Mouse (Mus musculus): ENCODE measurements around the gene Ripk4. TPM values are rescaled to one million over a fixed set of nuclear protein-coding genes. Genes with fewer than 3 reads are reported as not detected.

Ripk4 gene
- 12.8 and 14.4 TPM in 2 replicates for polyA plus RNA-seq (2012; rRNA removed)

DNA sequence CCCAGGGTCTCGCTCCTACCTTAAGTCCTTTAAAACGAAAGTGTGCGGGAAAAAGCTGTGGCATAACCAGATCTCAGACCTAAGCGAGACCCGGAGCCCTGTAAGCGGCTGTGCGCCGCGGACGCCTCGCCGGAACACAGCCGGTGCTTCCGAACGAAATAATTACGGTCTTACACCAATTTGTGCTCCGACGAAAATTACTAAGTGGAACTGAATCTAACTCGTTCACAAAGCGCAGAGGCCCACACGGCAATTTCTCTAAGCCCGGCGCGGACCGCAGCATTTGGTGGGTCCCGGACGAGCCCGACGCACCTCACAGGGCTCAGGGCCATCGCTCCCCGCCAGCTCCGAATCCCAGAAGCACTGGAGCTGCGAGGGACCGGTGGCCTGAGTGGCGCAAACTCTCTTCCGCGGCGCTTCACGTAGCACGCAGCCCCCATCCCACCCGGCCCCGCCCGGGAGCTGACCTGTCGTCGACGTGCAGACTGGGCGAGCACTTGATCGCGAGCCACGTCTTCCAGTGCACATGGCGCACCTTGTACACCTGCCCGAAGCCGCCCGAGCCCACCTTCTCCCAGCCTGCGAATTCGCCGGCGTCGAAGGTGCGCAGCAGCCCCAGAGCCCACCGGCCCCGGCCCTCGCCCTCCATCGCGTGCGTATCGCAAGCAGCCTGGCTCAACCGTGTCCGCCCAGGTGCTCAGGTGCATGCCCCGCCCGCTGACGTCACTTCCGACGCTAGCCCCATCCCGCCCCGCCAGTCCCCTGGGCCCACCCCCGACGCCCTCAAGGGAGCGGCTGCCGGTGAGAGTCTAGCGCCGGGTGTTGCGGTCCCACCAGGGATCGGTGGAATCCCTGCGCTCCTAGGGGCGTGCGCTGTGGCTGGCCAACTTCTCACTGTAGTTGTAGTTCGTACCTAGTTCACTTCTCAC lies at the start of gene Ripk4:
Ripk4 (minus strand) TSS at position 727 of the 929 bp plus-strand sequence.
- Histone ChIP-seq H3K4me1 (ENCODE audit: control insufficient read depth, insufficient read depth, low read length) (peaks cover 20% of the 10 kb centered on the region), H3K27ac (ENCODE audit: insufficient read depth, low read depth, low read length) (peak within 1 kb of the TSS; percentile 64), H3K36me3 (ENCODE audit: control insufficient read depth, insufficient read depth, low read length) (no peaks in the 10 kb centered on the region), H3K4me3 (ENCODE audit: insufficient read depth, low read depth, low read length) (peak within 1 kb of the TSS; percentile 80), H3K27me3 (replicated peaks; ENCODE audit: control insufficient read depth, insufficient read depth, low read length) (no peaks in the 10 kb centered on the region)
- DNase-seq, result peak; percentile 88
- WGBS, result 1% methylated on average over 88 of the region's 88 CpGs
- TF ChIP-seq POLR2A (IDR thresholded peaks at IDR 0.05; ENCODE audit: low read depth, low read length), result peak; percentile 59
- TF ChIP-seq CTCF (conservative IDR thresholded peaks at IDR 0.05; ENCODE audit: insufficient read depth, insufficient read length, low read depth, low read length), result no peak

DNA sequence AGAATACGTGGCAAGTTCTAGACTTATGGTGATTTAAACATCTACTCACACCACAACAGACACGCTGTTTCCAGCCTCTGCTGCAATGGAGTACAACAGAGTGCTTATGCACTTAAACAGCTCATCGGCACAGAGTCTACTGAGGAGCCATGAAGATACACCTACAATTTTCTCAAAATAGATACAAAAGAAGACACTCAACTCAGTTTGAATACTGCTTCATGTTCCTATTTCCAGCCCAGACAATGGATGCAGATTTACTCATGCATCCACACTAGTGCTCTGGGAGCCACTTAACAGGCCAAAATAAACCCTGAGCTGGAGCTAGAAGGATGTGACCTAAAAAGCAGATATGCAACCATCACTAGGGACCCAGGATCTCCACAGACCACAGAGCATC lies 45.3 kb upstream of the Ripk4 start:
- no peak overlapping the region for H3K4me3 ChIP-seq (ENCODE audit: insufficient read depth, low read depth, low read length)
- H3K4me1 ChIP-seq (ENCODE audit: control insufficient read depth, insufficient read depth, low read length), result no peaks in the 10 kb centered on the region
- no peak for TF ChIP-seq CTCF (conservative IDR thresholded peaks at IDR 0.05; ENCODE audit: insufficient read depth, insufficient read length, low read depth, low read length)
- TF ChIP-seq POLR2A (IDR thresholded peaks at IDR 0.05; ENCODE audit: low read depth, low read length), result no peak
- no peak overlapping the region for H3K27ac ChIP-seq (ENCODE audit: insufficient read depth, low read depth, low read length)
- DNase-seq, result no peak
- H3K36me3 ChIP-seq (ENCODE audit: control insufficient read depth, insufficient read depth, low read length), result no peaks in the 10 kb centered on the region
- 96% methylated on average over 3 of the region's 3 CpGs for WGBS
- no peaks in the 10 kb centered on the region for H3K27me3 ChIP-seq (replicated peaks; ENCODE audit: control insufficient read depth, insufficient read depth, low read length)

DNA sequence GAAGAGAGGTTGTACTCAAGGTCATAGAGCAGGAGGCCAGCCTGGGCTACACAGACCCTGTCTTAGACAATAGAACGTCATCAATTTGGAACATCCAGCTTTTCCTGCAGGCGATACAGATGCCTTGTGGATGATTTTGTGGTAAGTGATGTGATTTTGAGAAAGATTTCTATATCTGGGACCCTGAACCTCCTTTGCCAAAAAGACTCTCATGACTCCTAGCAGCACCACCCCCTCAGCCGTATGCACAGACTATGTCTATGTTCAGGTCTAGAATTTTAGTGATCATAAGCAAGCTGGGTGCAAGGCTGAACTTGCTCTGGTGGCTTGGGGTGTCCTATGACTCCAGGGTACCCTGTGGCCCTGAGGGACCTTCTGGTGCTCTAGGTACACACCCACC lies 42.1 kb upstream of the Ripk4 start:
- Histone ChIP-seq H3K27ac (ENCODE audit: insufficient read depth, low read depth, low read length) (no peak overlapping the region), H3K4me3 (ENCODE audit: insufficient read depth, low read depth, low read length) (no peak overlapping the region), H3K27me3 (replicated peaks; ENCODE audit: control insufficient read depth, insufficient read depth, low read length) (no peaks in the 10 kb centered on the region), H3K4me1 (ENCODE audit: control insufficient read depth, insufficient read depth, low read length) (no peaks in the 10 kb centered on the region), H3K36me3 (ENCODE audit: control insufficient read depth, insufficient read depth, low read length) (no peaks in the 10 kb centered on the region; the same call in 1 of the 2 replicates)
- 98% methylated on average over 3 of the region's 3 CpGs for WGBS
- no peak for DNase-seq
- no peak for TF ChIP-seq POLR2A (IDR thresholded peaks at IDR 0.05; ENCODE audit: low read depth, low read length)
- TF ChIP-seq CTCF (conservative IDR thresholded peaks at IDR 0.05; ENCODE audit: insufficient read depth, insufficient read length, low read depth, low read length), result no peak

DNA sequence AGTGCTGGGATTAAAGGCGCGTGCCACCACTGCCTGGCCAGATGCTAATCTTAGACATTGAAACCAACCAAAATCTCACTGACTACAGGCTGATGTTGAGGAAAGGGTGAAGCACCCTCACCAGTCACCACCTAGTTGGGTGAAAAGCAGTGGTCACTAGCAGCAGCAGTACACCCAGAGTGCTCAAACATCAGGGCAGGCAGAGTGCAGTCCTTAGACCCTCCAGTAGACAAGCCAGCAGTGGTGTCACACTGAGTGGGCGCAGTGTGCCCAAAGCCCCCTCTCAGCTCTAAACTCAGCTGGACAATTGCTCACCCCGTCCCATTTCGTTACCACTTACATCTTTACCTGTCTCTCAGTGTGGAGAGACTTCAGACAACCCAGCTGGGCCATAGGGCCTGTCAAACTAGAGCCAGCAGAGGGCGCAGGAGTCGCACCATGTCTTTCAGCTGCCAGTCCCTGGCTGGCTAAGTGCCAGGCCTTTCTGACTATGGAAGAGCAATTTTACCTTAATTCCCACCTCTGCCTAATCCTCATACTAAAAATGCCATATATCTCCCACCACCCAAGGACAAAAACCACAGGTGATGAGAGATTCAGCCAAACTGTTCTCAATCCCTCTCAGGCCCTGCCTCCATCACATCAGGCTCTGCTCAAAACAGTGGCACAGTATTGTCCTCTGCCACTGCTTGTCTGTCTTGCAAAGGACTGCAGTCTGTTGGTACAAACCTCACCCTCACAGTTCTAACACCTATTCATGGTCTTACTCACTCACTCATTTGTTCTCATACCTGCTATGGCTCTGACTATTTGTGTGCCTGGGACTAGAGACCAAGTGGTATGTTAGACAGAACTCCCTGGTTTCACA lies 41.3 kb upstream of the Ripk4 start:
- H3K27ac ChIP-seq (ENCODE audit: insufficient read depth, low read depth, low read length), result no peak overlapping the region
- H3K4me1 ChIP-seq (ENCODE audit: control insufficient read depth, insufficient read depth, low read length), result no peaks in the 10 kb centered on the region
- no peaks in the 10 kb centered on the region; the same call in 1 of the 2 replicates for H3K36me3 ChIP-seq (ENCODE audit: control insufficient read depth, insufficient read depth, low read length)
- 71% methylated on average over 7 of the region's 7 CpGs for WGBS
- no peak for TF ChIP-seq POLR2A (IDR thresholded peaks at IDR 0.05; ENCODE audit: low read depth, low read length)
- peak; percentile 81 for TF ChIP-seq CTCF (conservative IDR thresholded peaks at IDR 0.05; ENCODE audit: insufficient read depth, insufficient read length, low read depth, low read length)
- H3K27me3 ChIP-seq (replicated peaks; ENCODE audit: control insufficient read depth, insufficient read depth, low read length), result no peaks in the 10 kb centered on the region
- DNase-seq, result peak; percentile 86
- H3K4me3 ChIP-seq (ENCODE audit: insufficient read depth, low read depth, low read length), result no peak overlapping the region

DNA sequence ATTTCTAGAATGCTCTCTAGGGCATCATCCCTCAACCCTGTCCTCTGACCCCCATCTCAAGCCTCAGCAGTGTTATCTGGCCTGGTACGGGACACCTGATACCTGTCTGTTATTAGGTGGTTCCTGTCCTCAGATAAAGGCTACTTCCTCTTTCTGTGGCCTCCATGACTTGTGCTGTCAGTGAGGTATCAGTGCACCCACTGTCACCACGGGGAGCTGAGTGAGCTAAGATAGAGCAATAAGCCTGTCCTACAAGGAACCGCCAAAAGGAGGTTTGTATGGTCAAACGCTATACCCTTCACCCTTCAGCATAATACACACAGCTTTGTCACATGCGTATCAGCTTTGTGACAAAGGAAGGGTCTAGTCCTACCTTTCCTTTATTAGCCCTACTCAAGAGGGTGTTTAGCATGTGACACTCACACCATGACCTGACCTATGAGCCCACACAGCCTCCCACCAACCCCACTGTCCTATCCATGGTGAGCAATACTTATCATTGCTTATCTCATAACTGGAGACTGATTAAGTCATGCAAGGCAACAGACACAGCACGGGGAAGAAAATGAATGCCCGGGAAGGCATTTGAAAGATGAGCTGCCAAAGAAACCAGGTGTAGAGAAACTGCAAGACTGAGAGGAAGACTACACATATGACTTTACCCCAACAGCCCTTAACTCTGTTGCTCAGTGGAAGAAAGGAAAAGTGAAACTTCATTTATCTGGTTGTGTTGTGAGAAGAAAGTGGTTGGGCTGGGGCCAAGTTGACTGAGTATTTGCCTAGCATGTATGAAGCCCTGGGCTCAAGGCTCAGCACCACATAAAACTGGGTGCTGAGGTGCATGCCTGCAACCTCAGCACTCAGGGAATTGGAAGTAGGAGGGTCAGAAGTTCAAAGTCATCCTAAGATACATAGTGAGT lies 34.6 kb upstream of the Ripk4 start:
- H3K4me1 ChIP-seq (ENCODE audit: control insufficient read depth, insufficient read depth, low read length), result no peaks in the 10 kb centered on the region
- no peak for DNase-seq
- no peak overlapping the region for H3K4me3 ChIP-seq (ENCODE audit: insufficient read depth, low read depth, low read length)
- H3K27ac ChIP-seq (ENCODE audit: insufficient read depth, low read depth, low read length), result no peak overlapping the region
- H3K36me3 ChIP-seq (ENCODE audit: control insufficient read depth, insufficient read depth, low read length), result peaks cover 2% of the 10 kb centered on the region
- H3K27me3 ChIP-seq (replicated peaks; ENCODE audit: control insufficient read depth, insufficient read depth, low read length), result no peaks in the 10 kb centered on the region
- TF ChIP-seq POLR2A (IDR thresholded peaks at IDR 0.05; ENCODE audit: low read depth, low read length) (no peak), CTCF (conservative IDR thresholded peaks at IDR 0.05; ENCODE audit: insufficient read depth, insufficient read length, low read depth, low read length) (no peak)
- 92% methylated on average over 7 of the region's 7 CpGs for WGBS

DNA sequence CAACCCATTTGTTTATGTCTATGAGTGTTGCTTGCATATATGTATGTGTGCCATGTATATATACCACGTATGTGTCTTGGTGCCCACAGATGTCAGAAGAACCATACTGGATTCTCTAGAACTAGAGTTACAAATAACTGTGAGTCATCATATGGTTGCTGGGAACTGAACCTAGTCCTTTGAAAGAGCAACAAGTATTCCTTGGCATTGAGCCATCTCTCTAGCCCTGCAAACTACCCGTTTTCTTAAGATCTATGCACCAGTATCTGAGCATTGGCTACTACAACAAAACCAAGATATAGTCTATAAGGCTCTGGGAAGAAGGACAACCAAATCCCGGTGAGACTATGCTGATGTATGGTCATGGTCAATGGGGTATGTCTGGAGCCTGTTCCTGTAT lies 33.6 kb upstream of the Ripk4 start:
- H3K27me3 ChIP-seq (replicated peaks; ENCODE audit: control insufficient read depth, insufficient read depth, low read length), result no peaks in the 10 kb centered on the region
- no peak overlapping the region for H3K27ac ChIP-seq (ENCODE audit: insufficient read depth, low read depth, low read length)
- H3K4me3 ChIP-seq (ENCODE audit: insufficient read depth, low read depth, low read length), result no peak overlapping the region
- WGBS, result 83% methylated on average over 3 of the region's 3 CpGs
- no peak for TF ChIP-seq POLR2A (IDR thresholded peaks at IDR 0.05; ENCODE audit: low read depth, low read length)
- no peak for TF ChIP-seq CTCF (conservative IDR thresholded peaks at IDR 0.05; ENCODE audit: insufficient read depth, insufficient read length, low read depth, low read length)
- no peaks in the 10 kb centered on the region for H3K4me1 ChIP-seq (ENCODE audit: control insufficient read depth, insufficient read depth, low read length)
- DNase-seq, result no peak
- peaks cover 2% of the 10 kb centered on the region for H3K36me3 ChIP-seq (ENCODE audit: control insufficient read depth, insufficient read depth, low read length)
